Mouse (Mus musculus): ENCODE measurements around the gene Hspa1l.

DNA sequence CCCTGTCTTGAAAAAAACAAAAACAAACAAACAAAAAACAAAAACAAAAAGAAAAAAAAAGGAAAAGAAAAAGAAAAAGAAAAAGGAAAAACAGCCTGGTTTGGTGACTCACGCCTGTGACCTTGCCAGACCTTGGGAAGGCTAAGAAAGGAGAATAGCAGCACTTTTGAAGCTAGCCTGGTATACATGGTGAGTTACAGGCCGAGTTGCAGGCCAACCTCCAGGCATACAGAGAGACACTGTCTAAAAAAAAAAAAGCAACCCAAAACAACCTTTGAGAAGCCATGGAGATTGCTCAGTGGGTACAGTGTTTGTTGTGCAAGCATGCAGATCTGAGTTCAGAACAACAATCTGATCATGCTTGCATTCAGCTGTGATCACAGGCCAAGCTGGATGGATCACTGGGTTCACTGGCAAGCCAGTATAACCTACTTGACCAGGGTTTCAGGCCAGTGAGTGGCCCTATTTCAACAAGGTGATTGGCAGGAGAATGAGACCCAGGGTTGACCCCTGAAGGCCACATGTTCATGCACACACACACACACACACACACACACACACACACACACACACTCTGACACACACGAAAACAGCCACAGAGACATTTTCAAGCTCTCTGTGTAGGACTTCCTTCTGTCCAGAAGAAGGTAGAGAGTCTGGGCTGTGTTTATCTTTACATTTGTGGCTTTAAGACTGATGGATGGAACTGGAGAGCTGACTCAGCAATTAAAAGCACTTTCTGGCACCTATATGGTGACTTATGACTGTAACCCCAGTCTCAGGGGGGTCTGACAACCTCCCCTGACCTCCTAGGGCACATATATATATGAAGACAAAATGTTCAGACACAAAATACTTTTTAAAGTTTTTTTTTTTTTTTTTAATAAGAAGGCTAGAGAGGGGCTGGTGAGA lies 3.3 kb downstream of the Hspa1l start:
- TF ChIP-seq TAL1 (IDR thresholded peaks at IDR 0.05; ENCODE audit: low read length) (no peak), GATA1 (IDR thresholded peaks at IDR 0.05; ENCODE audit: low read length) (no peak)

Data from erythroblast, embryonic 14.5 days (primary cell).